Mouse (Mus musculus): ENCODE data around the gene Cpa5. TPM values are rescaled to one million over a fixed set of nuclear protein-coding genes. Genes with fewer than 3 reads are reported as not detected.

Gene Cpa5
- 1.1 TPM for polyA plus RNA-seq (2014; fragmentation: Illumina TruSeq; extraction: RNeasy Lipid Tissue Mini Kit (QIAGEN cat#74804); ENCODE audit: low read depth, low replicate concordance)

GRCm38 (mm10) chr6:30610710-30611109 lies at the start of gene Cpa5:
Gene Cpa5 (plus strand): TSS chr6:30611010.

GRCm38 (mm10) chr6:30568069-30568468 lies 42.7 kb upstream of the Cpa5 start, which contains the start of gene Cpa4:
Gene Cpa4 (plus strand): TSS chr6:30568369.

GRCm38 (mm10) chr6:30638674-30639268 lies 28.0 kb downstream of the Cpa5 start, which contains the start of gene Cpa1:
Gene Cpa1 (plus strand): TSS chr6:30639218.

Other genes with a start within 250 kb of the Cpa5 start
- gene Zc3hc1, start 220.0 kb upstream of the Cpa5 start, polyA plus RNA-seq (2014; fragmentation: Illumina TruSeq; extraction: RNeasy Lipid Tissue Mini Kit (QIAGEN cat#74804); ENCODE audit: low read depth, low replicate concordance): 14.9 TPM
- gene Klhdc10, start 209.1 kb upstream of the Cpa5 start, polyA plus RNA-seq (2014; fragmentation: Illumina TruSeq; extraction: RNeasy Lipid Tissue Mini Kit (QIAGEN cat#74804); ENCODE audit: low read depth, low replicate concordance): 34.1 TPM
- gene Tmem209, start 101.2 kb upstream of the Cpa5 start, polyA plus RNA-seq (2014; fragmentation: Illumina TruSeq; extraction: RNeasy Lipid Tissue Mini Kit (QIAGEN cat#74804); ENCODE audit: low read depth, low replicate concordance): 18.5 TPM
- gene Ssmem1, start 101.2 kb upstream of the Cpa5 start, polyA plus RNA-seq (2014; fragmentation: Illumina TruSeq; extraction: RNeasy Lipid Tissue Mini Kit (QIAGEN cat#74804); ENCODE audit: low read depth, low replicate concordance): 6.7 TPM
- gene Cpa2, start 69.4 kb upstream of the Cpa5 start, polyA plus RNA-seq (2014; fragmentation: Illumina TruSeq; extraction: RNeasy Lipid Tissue Mini Kit (QIAGEN cat#74804); ENCODE audit: low read depth, low replicate concordance): 1.3 TPM
- not detected for gene Cpa4, start 42.6 kb upstream of the Cpa5 start, polyA plus RNA-seq (2014; fragmentation: Illumina TruSeq; extraction: RNeasy Lipid Tissue Mini Kit (QIAGEN cat#74804); ENCODE audit: low read depth, low replicate concordance)
- 0.45 TPM for gene Cpa1, start 28.2 kb downstream of the Cpa5 start, polyA plus RNA-seq (2014; fragmentation: Illumina TruSeq; extraction: RNeasy Lipid Tissue Mini Kit (QIAGEN cat#74804); ENCODE audit: low read depth, low replicate concordance)
- 13.3 TPM for gene Cep41, start 82.7 kb downstream of the Cpa5 start, polyA plus RNA-seq (2014; fragmentation: Illumina TruSeq; extraction: RNeasy Lipid Tissue Mini Kit (QIAGEN cat#74804); ENCODE audit: low read depth, low replicate concordance)
- gene Mest, start 112.5 kb downstream of the Cpa5 start, polyA plus RNA-seq (2014; fragmentation: Illumina TruSeq; extraction: RNeasy Lipid Tissue Mini Kit (QIAGEN cat#74804); ENCODE audit: low read depth, low replicate concordance): 38.0 TPM